Mouse (Mus musculus) liver, embryonic 14.5 days (tissue): ENCODE results near the gene Osbpl10. TPM values are rescaled to one million over a fixed set of nuclear protein-coding genes. Genes with fewer than 3 reads are reported as not detected.

ENCODE experiments used
- ATAC-seq: fragments of 200-750 bp; cut with Nextera tagmentation; 2 replicates; pipeline ENCODE4 v1.8.0; 2017; ENCODE audit warnings: moderate number of reproducible peaks, mild to moderate bottlenecking, moderate library complexity; ENCODE audit not compliant: insufficient read depth
- DNase-seq, 3 experiments: peaks; one replicate each; pipeline ENCODE4 v3.0.0-alpha.2; 2012 to 2013; ENCODE audit warnings: low read depth in 3 of 3, low spot score in 3 of 3
- H3K27ac ChIP-seq: fragments of 300-500 bp; sonication (generic); 2 replicates; pipeline ENCODE4 v1.5.1; 2014; ENCODE audit warnings: moderate library complexity, mild to moderate bottlenecking, control low read depth, inconsistent platforms
- H3K27me3 ChIP-seq: fragments of 300-500 bp; sonication (generic); 2 replicates; pipeline ENCODE4 v1.6.1; 2014; ENCODE audit warnings: mild to moderate bottlenecking, low read length, moderate library complexity; ENCODE audit not compliant: control insufficient read depth, insufficient read depth
- H3K36me3 ChIP-seq: fragments of 300-500 bp; sonication (generic); replicated peaks from 2 replicates; pipeline ENCODE4 v1.6.1; 2014; ENCODE audit warnings: low read depth; ENCODE audit not compliant: control insufficient read depth, insufficient read depth
- H3K4me1 ChIP-seq, 2 experiments: fragments of 200-500 bp in 1 of 2; fragments of 300-500 bp in 1 of 2; sonication (generic) in 1 of 2; replicated peaks; 2 replicates each; pipeline ENCODE4 v1.6.1; 2012 to 2014; ENCODE audit warnings: antibody characterized with exemption in 1 of 2, inconsistent platforms in 1 of 2, low read length in 1 of 2; ENCODE audit not compliant: control insufficient read depth in 2 of 2, insufficient read depth in 2 of 2
- H3K4me2 ChIP-seq: fragments of 300-500 bp; sonication (generic); 2 replicates; pipeline ENCODE4 v1.6.1; 2014; ENCODE audit warnings: low read depth, mild to moderate bottlenecking, control low read depth, moderate library complexity
- H3K4me3 ChIP-seq, 2 experiments: fragments of 200-500 bp in 1 of 2; fragments of 300-500 bp in 1 of 2; sonication (generic) in 1 of 2; 2 replicates each; pipeline ENCODE4 v1.5.1; 2012 to 2014; ENCODE audit warnings: low read depth in 2 of 2, low read length in 2 of 2, mild to moderate bottlenecking in 2 of 2, control low read depth in 1 of 2, inconsistent platforms in 1 of 2, moderate library complexity in 1 of 2; ENCODE audit not compliant: insufficient read depth in 1 of 2
- H3K9ac ChIP-seq: fragments of 300-500 bp; sonication (generic); replicated peaks from 2 replicates; pipeline ENCODE4 v1.6.1; 2014; ENCODE audit warnings: mild to moderate bottlenecking, control low read depth, moderate library complexity
- H3K9me3 ChIP-seq: fragments of 300-500 bp; sonication (generic); 2 replicates; pipeline ENCODE4 v1.6.1; 2016; ENCODE audit warnings: low read length, mixed read lengths; ENCODE audit not compliant: control insufficient read depth
- CTCF ChIP-seq: IDR thresholded peaks from 2 replicates; pipeline ENCODE4 v1.5.1; 2016; ENCODE audit warnings: antibody characterized with exemption, low read depth, control low read depth
- EP300 ChIP-seq: IDR thresholded peaks from 2 replicates; pipeline ENCODE4 v1.6.1; 2016; ENCODE audit warnings: antibody characterized with exemption, low read depth
- WGBS: fragments of 180-500 bp; shearing (Covaris S2); extraction: QIAGEN DNeasy Blood & Tissue Kit; methylation state at CpG from one replicate; pipeline ENCODE4 v1.1.7; 2014; ENCODE audit not compliant: insufficient replicate concordance; 5-methylcytosine and 5-hydroxymethylcytosine counted together
- polyA plus RNA-seq, 2 experiments: library from polyadenylated mRNA; depleted of rRNA in 1 of 2; stranded (reverse) in 1 of 2; unstranded in 1 of 2; fragments of >200 nt; fragmentation: Nextera tagmentation in 1 of 2; extraction: Ambion mirVana in 1 of 2; gene quantifications; 2 replicates each; pipeline versions ENCODE4 v1.2.1 to v1.2.3; 2012 to 2014

Gene Osbpl10
- polyA plus RNA-seq, 2 experiments, result 0.08 to 0.29 TPM

- Histone ChIP-seq H3K27me3 (no peaks in the 10 kb centered on the region), H3K27ac (no peak overlapping the region), H3K4me1 (no peaks in the 10 kb centered on the region), H3K4me2 (no peak overlapping the region), H3K9ac (no peak overlapping the region), H3K36me3 (no peaks in the 10 kb centered on the region), H3K4me3 (no peak overlapping the region), H3K9me3 (no peaks in the 10 kb centered on the region)
- ATAC-seq (no peak), DNase-seq (no peak)
- TF ChIP-seq CTCF (no peak), EP300 (no peak)
- 46% methylated on average over 10 of the region's 10 CpGs for WGBS
These were observed 70.0 kb downstream of the Osbpl10 start for GRCm38 (mm10) chr9:115048340-115048739.

GRCm38 (mm10) chr9:115048861-115049260 is 70.5 kb downstream of the Osbpl10 start:
- no peak overlapping the region for H3K27ac ChIP-seq
- WGBS, result 31% methylated on average over 7 of the region's 7 CpGs
- H3K27me3 ChIP-seq, result no peaks in the 10 kb centered on the region
- ATAC-seq (no peak), DNase-seq (no peak)
- no peaks in the 10 kb centered on the region for H3K9me3 ChIP-seq
- no peak overlapping the region for H3K9ac ChIP-seq
- no peaks in the 10 kb centered on the region for H3K36me3 ChIP-seq
- TF ChIP-seq CTCF (no peak), EP300 (no peak)
- H3K4me2 ChIP-seq, result no peak overlapping the region
- no peaks in the 10 kb centered on the region for H3K4me1 ChIP-seq
- no peak overlapping the region for H3K4me3 ChIP-seq

GRCm38 (mm10) chr9:115049981-115050720 is 71.8 kb downstream of the Osbpl10 start:
- Histone ChIP-seq H3K9me3 (no peaks in the 10 kb centered on the region), H3K27ac (no peak overlapping the region), H3K4me1 (no peaks in the 10 kb centered on the region), H3K27me3 (no peaks in the 10 kb centered on the region), H3K4me2 (no peak overlapping the region), H3K9ac (no peak overlapping the region), H3K4me3 (no peak overlapping the region), H3K36me3 (no peaks in the 10 kb centered on the region)
- 68% methylated on average over 13 of the region's 13 CpGs for WGBS
- ATAC-seq (no peak), DNase-seq (no peak)
- TF ChIP-seq EP300 (no peak), CTCF (no peak)

DNA sequence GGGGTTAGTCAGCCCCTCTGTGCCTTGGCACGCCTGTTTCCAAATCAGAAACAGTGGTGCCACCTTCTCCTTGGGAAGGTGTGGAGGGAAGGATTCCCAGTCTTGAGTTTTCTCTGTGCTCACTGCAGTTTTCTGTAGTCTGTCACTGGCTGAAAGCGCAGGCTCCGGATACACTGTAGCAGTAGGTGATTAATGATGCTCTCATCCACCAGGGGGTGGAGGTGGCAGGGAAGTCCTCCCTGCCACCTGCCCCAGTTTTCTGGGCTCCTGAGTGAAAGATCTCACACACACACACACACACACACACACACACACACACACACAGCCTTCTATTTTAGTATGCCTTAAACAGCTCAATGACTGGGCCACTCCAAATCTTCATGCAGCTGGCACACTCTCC is 73.6 kb downstream of the Osbpl10 start:
- 60% methylated on average over 3 of the region's 3 CpGs for WGBS
- Histone ChIP-seq H3K4me1 (no peaks in the 10 kb centered on the region), H3K27me3 (no peaks in the 10 kb centered on the region), H3K9ac (no peak overlapping the region), H3K4me3 (no peak overlapping the region), H3K9me3 (no peaks in the 10 kb centered on the region), H3K27ac (no peak overlapping the region), H3K4me2 (no peak overlapping the region), H3K36me3 (no peaks in the 10 kb centered on the region)
- no peak for ATAC-seq
- TF ChIP-seq EP300 (no peak), CTCF (no peak)
- DNase-seq, result no peak

DNA sequence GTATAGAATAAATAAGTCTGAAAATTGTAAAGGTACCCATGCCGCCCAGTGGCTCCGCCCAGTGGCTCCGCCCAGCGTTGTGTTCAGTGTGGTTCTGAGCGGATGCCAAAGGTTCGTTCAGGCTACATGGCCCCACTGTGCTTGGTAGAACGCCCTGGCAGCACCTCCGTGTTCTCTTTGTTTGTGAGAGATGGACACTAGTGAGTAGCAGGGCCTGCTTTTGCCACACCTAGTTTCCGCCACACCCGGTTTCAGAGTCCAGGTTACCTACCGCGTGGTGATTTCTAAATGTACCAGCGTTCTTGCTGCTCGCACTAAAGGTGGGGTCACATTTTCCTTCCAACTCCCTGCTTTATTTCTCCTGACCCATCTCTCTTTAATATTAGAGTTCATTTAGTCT is 75.4 kb downstream of the Osbpl10 start:
- ATAC-seq (no peak), DNase-seq (no peak)
- 85% methylated on average over 14 of the region's 14 CpGs for WGBS
- Histone ChIP-seq H3K4me2 (no peak overlapping the region), H3K4me1 (no peaks in the 10 kb centered on the region), H3K27me3 (no peaks in the 10 kb centered on the region), H3K9me3 (no peaks in the 10 kb centered on the region), H3K9ac (no peak overlapping the region), H3K36me3 (no peaks in the 10 kb centered on the region), H3K27ac (no peak overlapping the region), H3K4me3 (no peak overlapping the region)
- no peak for TF ChIP-seq CTCF
- no peak for TF ChIP-seq EP300
